Mouse (Mus musculus) MEL (cell line): Measurements from ENCODE around the gene Catip.

Source experiments
- CHD1 ChIP-seq: IDR thresholded peaks from 2 replicates; pipeline ENCODE4 v1.6.1; 2012; ENCODE audit warnings: low read depth, mild to moderate bottlenecking, inconsistent platforms, low read length, improper control_type of control experiment
- CTCF ChIP-seq, 3 experiments: IDR thresholded peaks in 2 of 3; conservative IDR thresholded peaks in 1 of 3; 2 replicates each; pipeline ENCODE4 v1.5.1; 2011 to 2012; ENCODE audit warnings: low read length in 3 of 3, low read depth in 2 of 3, mild to moderate bottlenecking in 2 of 3, improper control_type of control experiment in 1 of 3, inconsistent platforms in 1 of 3, mixed read lengths in 1 of 3, moderate library complexity in 1 of 3; ENCODE audit not compliant: control insufficient read depth in 1 of 3, insufficient read depth in 1 of 3, poor library complexity in 1 of 3, severe bottlenecking in 1 of 3
- GATA1 ChIP-seq: IDR thresholded peaks from 2 replicates; pipeline ENCODE4 v1.6.1; 2011; ENCODE audit warnings: low read depth, low read length, improper control_type of control experiment
- HCFC1 ChIP-seq: IDR thresholded peaks from 2 replicates; pipeline ENCODE4 v1.6.1; 2012; ENCODE audit warnings: low read depth, mild to moderate bottlenecking, inconsistent platforms, low read length, improper control_type of control experiment, moderate library complexity
- MAX ChIP-seq: IDR thresholded peaks from 2 replicates; pipeline ENCODE4 v1.6.1; 2011; ENCODE audit warnings: low read length, improper control_type of control experiment
- POLR2A ChIP-seq, 2 experiments: IDR thresholded peaks; 2 replicates each; pipeline ENCODE4 v1.6.1; 2011 to 2012; ENCODE audit warnings: low read length in 2 of 2, mild to moderate bottlenecking in 2 of 2, control low read depth in 1 of 2, improper control_type of control experiment in 1 of 2, low read depth in 1 of 2, moderate library complexity in 1 of 2; ENCODE audit not compliant: control insufficient read depth in 1 of 2, insufficient read depth in 1 of 2, poor library complexity in 1 of 2
- RCOR1 ChIP-seq: IDR thresholded peaks from 2 replicates; pipeline ENCODE4 v1.6.1; 2012; ENCODE audit warnings: low read depth, mild to moderate bottlenecking, inconsistent platforms, low read length, improper control_type of control experiment
- TAL1 ChIP-seq: IDR thresholded peaks from 2 replicates; pipeline ENCODE4 v1.6.1; 2012; ENCODE audit warnings: mild to moderate bottlenecking, inconsistent platforms, low read length, moderate library complexity, mixed read lengths
- USF1 ChIP-seq: IDR thresholded peaks from 2 replicates; pipeline ENCODE4 v1.6.1; 2014; ENCODE audit warnings: low read depth, mild to moderate bottlenecking, inconsistent platforms, low read length, improper control_type of control experiment, moderate library complexity

GRCm38 (mm10) chr1:74334607-74335006, 27.3 kb upstream of the Catip start:
- no peak for TF ChIP-seq MAX
- TF ChIP-seq CTCF (IDR thresholded peaks at IDR 0.05 in 2 of 3, conservative IDR thresholded peaks at IDR 0.05 in 1 of 3; ENCODE audit: control insufficient read depth in 1 of 3, insufficient read depth in 1 of 3, low read depth in 2 of 3, low read length in 3 of 3, poor library complexity in 1 of 3, severe bottlenecking in 1 of 3), result no peak
- no peak for TF ChIP-seq GATA1
- TF ChIP-seq TAL1, result no peak
- TF ChIP-seq HCFC1, result no peak
- TF ChIP-seq USF1, result no peak
- TF ChIP-seq POLR2A (IDR thresholded peaks at IDR 0.05; ENCODE audit: control insufficient read depth in 1 of 2, insufficient read depth in 1 of 2, low read depth in 1 of 2, low read length in 2 of 2, poor library complexity in 1 of 2), result no peak
- no peak for TF ChIP-seq CHD1
- no peak for TF ChIP-seq RCOR1
